Mouse (Mus musculus) liver, embryonic 14.5 days (tissue): ENCODE results near the gene Znhit1. TPM values are rescaled to one million over a fixed set of nuclear protein-coding genes. Genes with fewer than 3 reads are reported as not detected.

ENCODE experiments used
- ATAC-seq: fragments of 200-750 bp; cut with Nextera tagmentation; 2 replicates; pipeline ENCODE4 v1.8.0; 2017; ENCODE audit warnings: moderate number of reproducible peaks, mild to moderate bottlenecking, moderate library complexity; ENCODE audit not compliant: insufficient read depth
- DNase-seq, 3 experiments: peaks; one replicate each; pipeline ENCODE4 v3.0.0-alpha.2; 2012 to 2013; ENCODE audit warnings: low read depth in 3 of 3, low spot score in 3 of 3
- H3K27ac ChIP-seq: fragments of 300-500 bp; sonication (generic); 2 replicates; pipeline ENCODE4 v1.5.1; 2014; ENCODE audit warnings: moderate library complexity, mild to moderate bottlenecking, control low read depth, inconsistent platforms
- H3K27me3 ChIP-seq: fragments of 300-500 bp; sonication (generic); 2 replicates; pipeline ENCODE4 v1.6.1; 2014; ENCODE audit warnings: mild to moderate bottlenecking, low read length, moderate library complexity; ENCODE audit not compliant: control insufficient read depth, insufficient read depth
- H3K36me3 ChIP-seq: fragments of 300-500 bp; sonication (generic); replicated peaks from 2 replicates; pipeline ENCODE4 v1.6.1; 2014; ENCODE audit warnings: low read depth; ENCODE audit not compliant: control insufficient read depth, insufficient read depth
- H3K4me1 ChIP-seq, 2 experiments: fragments of 200-500 bp in 1 of 2; fragments of 300-500 bp in 1 of 2; sonication (generic) in 1 of 2; replicated peaks; 2 replicates each; pipeline ENCODE4 v1.6.1; 2012 to 2014; ENCODE audit warnings: antibody characterized with exemption in 1 of 2, inconsistent platforms in 1 of 2, low read length in 1 of 2; ENCODE audit not compliant: control insufficient read depth in 2 of 2, insufficient read depth in 2 of 2
- H3K4me2 ChIP-seq: fragments of 300-500 bp; sonication (generic); 2 replicates; pipeline ENCODE4 v1.6.1; 2014; ENCODE audit warnings: low read depth, mild to moderate bottlenecking, control low read depth, moderate library complexity
- H3K4me3 ChIP-seq, 2 experiments: fragments of 200-500 bp in 1 of 2; fragments of 300-500 bp in 1 of 2; sonication (generic) in 1 of 2; 2 replicates each; pipeline ENCODE4 v1.5.1; 2012 to 2014; ENCODE audit warnings: low read depth in 2 of 2, low read length in 2 of 2, mild to moderate bottlenecking in 2 of 2, control low read depth in 1 of 2, inconsistent platforms in 1 of 2, moderate library complexity in 1 of 2; ENCODE audit not compliant: insufficient read depth in 1 of 2
- H3K9ac ChIP-seq: fragments of 300-500 bp; sonication (generic); replicated peaks from 2 replicates; pipeline ENCODE4 v1.6.1; 2014; ENCODE audit warnings: mild to moderate bottlenecking, control low read depth, moderate library complexity
- H3K9me3 ChIP-seq: fragments of 300-500 bp; sonication (generic); 2 replicates; pipeline ENCODE4 v1.6.1; 2016; ENCODE audit warnings: low read length, mixed read lengths; ENCODE audit not compliant: control insufficient read depth
- CTCF ChIP-seq: IDR thresholded peaks from 2 replicates; pipeline ENCODE4 v1.5.1; 2016; ENCODE audit warnings: antibody characterized with exemption, low read depth, control low read depth
- EP300 ChIP-seq: IDR thresholded peaks from 2 replicates; pipeline ENCODE4 v1.6.1; 2016; ENCODE audit warnings: antibody characterized with exemption, low read depth
- WGBS: fragments of 180-500 bp; shearing (Covaris S2); extraction: QIAGEN DNeasy Blood & Tissue Kit; methylation state at CpG from one replicate; pipeline ENCODE4 v1.1.7; 2014; ENCODE audit not compliant: insufficient replicate concordance; 5-methylcytosine and 5-hydroxymethylcytosine counted together
- polyA plus RNA-seq, 2 experiments: library from polyadenylated mRNA; depleted of rRNA in 1 of 2; stranded (reverse) in 1 of 2; unstranded in 1 of 2; fragments of >200 nt; fragmentation: Nextera tagmentation in 1 of 2; extraction: Ambion mirVana in 1 of 2; gene quantifications; 2 replicates each; pipeline versions ENCODE4 v1.2.1 to v1.2.3; 2012 to 2014

The Znhit1 gene
- polyA plus RNA-seq, 2 experiments: 29.3 to 46.2 TPM

- no peak overlapping the region for H3K4me2 ChIP-seq
Measured at GRCm38 (mm10) chr5:137000612-137001011, 12.8 kb upstream of the Znhit1 start.

GRCm38 (mm10) chr5:136999449-136999848 is 11.6 kb upstream of the Znhit1 start:
- Histone ChIP-seq H3K9me3 (no peaks in the 10 kb centered on the region), H3K4me3 (no peak overlapping the region), H3K36me3 (no peaks in the 10 kb centered on the region), H3K4me1 (peaks cover 0 to 9% of the 10 kb centered on the region in 2 experiments; a peak in 3 of 4 replicates), H3K9ac (no peak overlapping the region), H3K4me2 (no peak overlapping the region), H3K27ac (no peak overlapping the region), H3K27me3 (no peaks in the 10 kb centered on the region)
- ATAC-seq (peak; percentile 33; the same call in 1 of the 2 replicates), DNase-seq (no peak)
- WGBS: 39% methylated on average over 4 of the region's 5 CpGs
- TF ChIP-seq CTCF (no peak), EP300 (no peak)

More at GRCm38 (mm10) chr5:137000612-137001011, 12.8 kb upstream of the Znhit1 start:
- Histone ChIP-seq H3K4me1 (peaks cover 0 to 9% of the 10 kb centered on the region in 2 experiments; a peak in 3 of 4 replicates), H3K36me3 (no peaks in the 10 kb centered on the region), H3K27me3 (no peaks in the 10 kb centered on the region), H3K9ac (no peak overlapping the region), H3K27ac (no peak overlapping the region), H3K4me3 (no peak overlapping the region), H3K9me3 (no peaks in the 10 kb centered on the region)
- TF ChIP-seq EP300: no peak
- TF ChIP-seq CTCF: no peak
- WGBS: 81% methylated on average over 2 of the region's 2 CpGs
- ATAC-seq (no peak), DNase-seq (no peak)

GRCm38 (mm10) chr5:136989801-136990200 is 2.0 kb upstream of the Znhit1 start:
- H3K4me2 ChIP-seq: no peak overlapping the region
- no peak overlapping the region for H3K4me3 ChIP-seq
- no peak overlapping the region for H3K27ac ChIP-seq
- peaks cover 0 to 13% of the 10 kb centered on the region in 2 experiments; a peak in 2 of 4 replicates for H3K4me1 ChIP-seq
- H3K27me3 ChIP-seq: no peaks in the 10 kb centered on the region
- H3K36me3 ChIP-seq: no peaks in the 10 kb centered on the region
- no peak overlapping the region for H3K9ac ChIP-seq
- DNase-seq (no peak), ATAC-seq (no peak)
- 75% methylated on average over 6 of the region's 6 CpGs for WGBS
- no peaks in the 10 kb centered on the region for H3K9me3 ChIP-seq
- TF ChIP-seq EP300 (no peak), CTCF (no peak)

- TF ChIP-seq CTCF (no peak), EP300 (no peak)
- ATAC-seq (no peak), DNase-seq (no peak)
- H3K36me3 ChIP-seq: no peaks in the 10 kb centered on the region
- H3K4me3 ChIP-seq: peak overlapping the region; percentile 93 to 98; a peak in 3 of 4 replicates
- H3K9me3 ChIP-seq: no peaks in the 10 kb centered on the region
- no peaks in the 10 kb centered on the region for H3K27me3 ChIP-seq
- peak overlapping the region; percentile 92 for H3K4me2 ChIP-seq
- H3K4me1 ChIP-seq: peaks cover 0 to 13% of the 10 kb centered on the region in 2 experiments; a peak in 2 of 4 replicates
- H3K27ac ChIP-seq: no peak overlapping the region
- no peak overlapping the region for H3K9ac ChIP-seq
- WGBS: 55% methylated on average over 7 of the region's 7 CpGs
Measured at GRCm38 (mm10) chr5:136988420-136988819, 599 bp upstream of the Znhit1 start.

GRCm38 (mm10) chr5:136987138-136987933 is 485 bp downstream of the Znhit1 start:
- H3K36me3 ChIP-seq: no peaks in the 10 kb centered on the region

More at GRCm38 (mm10) chr5:136987138-136987933, 485 bp downstream of the Znhit1 start:
- WGBS: under 1% methylated on average over 67 of the region's 67 CpGs
- peak; percentile 59 to 78 (median 64) for DNase-seq
- Histone ChIP-seq H3K27ac (peak overlapping the region; percentile 75), H3K9me3 (no peaks in the 10 kb centered on the region), H3K4me2 (peak overlapping the region; percentile 92), H3K4me1 (peaks cover 0 to 13% of the 10 kb centered on the region in 2 experiments; a peak in 2 of 4 replicates), H3K4me3 (peak overlapping the region; percentile 93 to 98), H3K9ac (peak overlapping the region; percentile 93), H3K27me3 (no peaks in the 10 kb centered on the region)
- TF ChIP-seq CTCF (no peak), EP300 (no peak)
- ATAC-seq: peak; percentile 68
